Mouse (Mus musculus): ENCODE measurements around the gene Otof. TPM values are rescaled to one million over a fixed set of nuclear protein-coding genes. Genes with fewer than 3 reads are reported as not detected.

Gene Otof
- not detected in 3 replicates for total RNA-seq (2017)

DNA sequence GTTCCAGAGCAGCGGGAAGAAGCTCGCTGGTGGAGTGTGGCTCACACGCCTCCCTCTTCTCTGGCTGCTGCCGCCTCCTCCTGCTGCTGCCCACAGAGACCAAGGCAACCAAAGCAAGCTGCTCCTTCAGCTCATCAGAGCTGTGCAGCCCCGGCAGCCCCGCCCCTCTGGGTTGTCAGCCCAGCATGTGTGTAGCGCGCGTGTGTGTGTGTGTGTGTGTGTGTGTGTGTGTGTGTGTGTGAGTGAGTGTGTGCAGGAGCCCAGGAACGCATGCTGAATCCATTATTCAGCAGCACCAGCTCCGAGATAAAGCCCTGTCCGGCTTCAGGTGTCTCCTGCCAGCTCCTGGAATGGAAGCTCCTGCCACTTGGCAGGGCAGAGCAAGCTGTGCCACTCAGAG, at the start of gene Otof:
Otof (minus strand) TSS at position 112 of the 400 bp plus-strand sequence.
- ATAC-seq (replicated peaks; ENCODE audit: insufficient number of reproducible peaks, low FRiP score, low TSS enrichment, poor library complexity, severe bottlenecking): no peak

DNA sequence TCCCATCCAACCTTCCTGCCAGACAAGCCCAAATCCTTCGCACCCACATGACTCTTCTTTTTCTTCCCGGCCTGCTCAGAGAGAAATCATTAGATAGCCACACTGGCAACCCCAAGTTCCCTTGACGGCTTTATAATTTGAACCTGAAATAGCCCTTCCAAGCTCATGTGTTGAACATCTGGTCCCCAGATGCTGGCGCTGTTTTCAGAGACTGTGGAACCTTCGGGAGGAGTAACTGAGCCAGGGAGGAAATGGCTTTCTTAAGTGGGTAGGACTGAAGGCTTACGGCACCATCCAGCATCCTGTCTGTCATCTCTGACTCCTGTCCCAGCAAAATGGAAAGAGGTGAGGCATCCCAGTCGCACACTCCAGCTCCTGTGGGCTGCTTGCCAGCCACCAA, 35.6 kb upstream of the Otof start:
- no peak for ATAC-seq (replicated peaks; ENCODE audit: insufficient number of reproducible peaks, low FRiP score, low TSS enrichment, poor library complexity, severe bottlenecking)

GRCm38 (mm10) chr5:30496821-30497220, 35.1 kb upstream of the Otof start:
- no peak for ATAC-seq (replicated peaks; ENCODE audit: insufficient number of reproducible peaks, low FRiP score, low TSS enrichment, poor library complexity, severe bottlenecking)

DNA sequence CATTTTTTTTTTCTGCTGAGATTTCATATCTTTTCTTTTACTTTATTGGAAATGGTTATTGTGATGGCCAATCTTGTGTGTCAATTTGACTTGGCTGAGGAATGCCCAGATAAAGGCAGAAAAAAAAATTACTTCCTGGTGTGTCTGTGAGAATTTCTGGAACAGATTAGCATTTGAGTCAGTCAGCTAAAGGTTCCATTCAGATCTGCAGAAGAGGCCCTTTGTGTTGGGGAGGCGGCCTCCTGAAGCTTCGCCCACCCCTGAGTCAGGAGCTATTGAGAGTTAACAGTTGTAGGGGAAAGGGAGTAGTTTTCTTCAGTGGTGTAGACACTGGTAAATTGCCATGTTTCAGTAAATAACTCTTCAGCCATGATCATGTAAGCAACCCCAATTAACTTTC, 33.6 kb upstream of the Otof start:
- no peak for ATAC-seq (replicated peaks; ENCODE audit: insufficient number of reproducible peaks, low FRiP score, low TSS enrichment, poor library complexity, severe bottlenecking)

DNA sequence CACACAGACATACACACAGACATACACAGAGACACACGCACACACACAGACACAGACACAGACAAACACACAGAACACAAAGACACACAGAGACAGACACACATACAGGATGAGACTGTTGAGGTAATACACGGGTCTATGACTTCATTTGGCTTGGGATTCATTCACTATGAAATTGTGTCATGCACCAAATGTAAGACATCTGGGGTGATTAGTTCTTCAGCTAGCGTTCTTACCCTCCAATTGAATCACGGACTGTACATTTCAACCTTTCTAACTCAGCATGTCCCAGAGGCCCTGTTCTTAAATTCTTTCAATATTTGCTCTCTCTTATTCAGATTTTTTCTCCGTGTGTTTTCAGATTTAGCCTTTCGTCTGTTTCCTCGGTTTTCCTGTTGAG, 32.9 kb upstream of the Otof start:
- no peak for ATAC-seq (replicated peaks; ENCODE audit: insufficient number of reproducible peaks, low FRiP score, low TSS enrichment, poor library complexity, severe bottlenecking)

DNA sequence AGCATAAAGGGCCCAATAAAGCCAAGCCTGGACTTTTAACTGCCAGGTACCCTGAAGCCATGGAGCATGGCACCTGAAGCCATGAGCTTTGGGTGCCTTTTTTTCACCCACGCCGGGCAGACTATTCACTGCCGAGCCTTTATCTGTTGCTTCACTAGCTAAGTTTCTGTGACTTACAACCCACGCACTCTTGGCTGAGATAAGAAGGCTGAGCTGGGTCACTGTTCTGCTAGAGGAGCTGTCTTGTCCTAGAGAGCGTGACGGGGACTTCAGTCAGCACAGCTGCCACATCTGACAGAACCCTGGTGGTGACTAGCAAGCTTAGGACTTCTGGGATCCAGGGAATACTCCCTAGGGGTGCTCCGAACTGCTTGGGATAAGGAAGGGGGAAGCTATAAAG, 32.0 kb upstream of the Otof start:
- no peak for ATAC-seq (replicated peaks; ENCODE audit: insufficient number of reproducible peaks, low FRiP score, low TSS enrichment, poor library complexity, severe bottlenecking)

GRCm38 (mm10) chr5:30490845-30491244, 29.1 kb upstream of the Otof start:
- no peak for ATAC-seq (replicated peaks; ENCODE audit: insufficient number of reproducible peaks, low FRiP score, low TSS enrichment, poor library complexity, severe bottlenecking)

DNA sequence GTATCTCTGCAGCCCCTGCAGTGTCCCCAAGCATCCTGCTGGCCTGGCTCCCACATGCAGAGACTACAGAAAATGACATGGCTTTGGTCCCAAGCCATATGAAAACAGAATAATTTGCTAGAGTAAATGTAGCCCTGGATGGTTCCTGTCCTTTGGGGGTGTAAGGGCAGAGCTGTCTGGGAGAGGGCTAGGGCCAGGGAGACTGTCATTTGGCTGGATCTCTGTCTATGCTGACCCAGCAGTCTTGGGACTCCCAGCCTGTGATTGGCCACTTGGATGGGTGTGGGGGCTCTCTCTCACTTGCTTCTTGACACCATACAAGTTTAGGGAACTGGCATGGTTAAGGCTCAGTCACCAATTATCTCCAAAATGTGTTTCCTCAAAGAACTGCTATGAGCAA, 28.5 kb upstream of the Otof start:
- no peak for ATAC-seq (replicated peaks; ENCODE audit: insufficient number of reproducible peaks, low FRiP score, low TSS enrichment, poor library complexity, severe bottlenecking)

DNA sequence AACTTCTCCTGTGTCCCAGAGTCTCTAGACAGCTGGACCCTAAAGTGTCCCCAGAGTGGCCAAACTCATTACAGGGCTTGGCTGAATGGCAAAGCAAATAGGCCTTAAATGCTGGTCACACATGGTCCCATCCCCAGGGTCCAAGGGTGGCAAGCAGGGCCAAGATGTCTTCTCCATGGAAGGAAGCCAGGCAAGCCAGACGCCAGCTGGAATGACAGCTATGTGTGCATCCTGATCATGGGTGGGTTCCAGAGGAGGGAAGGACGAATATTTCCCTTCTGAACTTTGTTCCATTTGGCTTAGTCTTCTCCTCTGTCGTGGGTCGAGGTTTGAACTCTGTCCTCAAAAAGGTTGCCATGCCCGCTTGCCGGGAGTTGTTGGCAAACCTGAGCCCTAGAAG, 23.4 kb upstream of the Otof start:
- ATAC-seq (replicated peaks; ENCODE audit: insufficient number of reproducible peaks, low FRiP score, low TSS enrichment, poor library complexity, severe bottlenecking): no peak

DNA sequence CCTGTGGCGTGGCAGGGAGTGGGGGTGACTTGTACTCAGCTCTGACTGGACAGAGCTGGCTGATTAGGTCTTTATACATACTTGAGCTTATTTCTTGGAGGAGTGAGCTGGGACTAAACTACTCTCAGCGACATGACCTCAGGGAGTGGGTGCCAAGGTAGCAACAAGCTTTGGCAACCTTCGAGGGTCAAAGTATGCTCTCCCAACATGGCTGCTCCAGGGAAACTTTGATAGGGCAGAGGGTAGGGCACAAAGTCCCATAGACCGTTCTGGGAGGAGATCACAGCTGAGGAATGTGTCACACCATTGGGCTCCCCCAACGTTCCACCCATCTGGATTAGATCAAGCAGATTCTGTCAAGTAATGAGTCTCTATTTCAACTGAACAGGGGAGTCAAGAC, 22.9 kb upstream of the Otof start:
- no peak for ATAC-seq (replicated peaks; ENCODE audit: insufficient number of reproducible peaks, low FRiP score, low TSS enrichment, poor library complexity, severe bottlenecking)

- no peak for ATAC-seq (replicated peaks; ENCODE audit: insufficient number of reproducible peaks, low FRiP score, low TSS enrichment, poor library complexity, severe bottlenecking)
These were observed 21.8 kb upstream of the Otof start for GRCm38 (mm10) chr5:30483533-30483932.

GRCm38 (mm10) chr5:30482319-30482718, 20.6 kb upstream of the Otof start:
- ATAC-seq (replicated peaks; ENCODE audit: insufficient number of reproducible peaks, low FRiP score, low TSS enrichment, poor library complexity, severe bottlenecking): no peak; the same call in 1 of the 2 replicates

GRCm38 (mm10) chr5:30476534-30476933, 14.8 kb upstream of the Otof start:
- no peak for ATAC-seq (replicated peaks; ENCODE audit: insufficient number of reproducible peaks, low FRiP score, low TSS enrichment, poor library complexity, severe bottlenecking)

DNA sequence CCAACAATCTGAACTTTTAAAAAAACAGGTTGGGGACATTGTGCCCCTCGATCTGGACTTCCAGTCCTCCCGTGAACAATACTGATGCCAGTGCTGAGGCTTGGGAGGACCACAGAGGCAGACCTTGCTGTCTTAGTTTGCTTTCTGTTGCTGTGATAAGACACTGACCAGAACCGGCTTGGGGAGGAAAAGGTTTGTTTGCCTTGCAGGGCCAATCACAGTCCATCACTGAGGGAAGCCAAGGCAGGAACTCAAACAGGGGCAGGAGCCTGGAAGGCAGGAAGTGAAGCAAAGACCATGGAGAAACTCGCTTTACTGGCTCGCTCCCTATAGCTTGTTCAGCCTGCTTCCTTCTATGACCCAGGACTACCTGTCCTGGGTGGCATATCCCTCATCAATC, 10.4 kb upstream of the Otof start:
- ATAC-seq (replicated peaks; ENCODE audit: insufficient number of reproducible peaks, low FRiP score, low TSS enrichment, poor library complexity, severe bottlenecking): no peak

GRCm38 (mm10) chr5:30470454-30470853, 8.7 kb upstream of the Otof start:
- ATAC-seq (replicated peaks; ENCODE audit: insufficient number of reproducible peaks, low FRiP score, low TSS enrichment, poor library complexity, severe bottlenecking): no peak

DNA sequence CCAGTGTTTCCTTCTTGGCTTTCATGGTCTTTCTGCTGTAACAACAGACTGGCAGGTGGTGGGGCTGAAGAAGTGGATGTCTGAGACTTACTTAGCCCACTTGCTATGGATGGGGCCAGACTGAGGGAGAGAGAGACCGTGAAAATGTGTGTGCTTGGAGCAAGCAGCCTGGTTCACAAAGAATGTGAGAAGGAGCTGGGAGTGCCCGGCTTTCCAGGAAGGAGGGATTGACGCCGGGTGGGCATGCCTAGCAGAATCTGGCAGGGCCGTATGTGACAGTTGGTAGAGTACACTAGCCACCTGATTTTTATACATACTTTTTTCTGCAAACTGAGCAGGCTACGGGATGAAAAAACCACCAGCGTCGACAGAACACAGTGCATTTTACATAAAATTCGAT, 4.6 kb upstream of the Otof start:
- no peak for ATAC-seq (replicated peaks; ENCODE audit: insufficient number of reproducible peaks, low FRiP score, low TSS enrichment, poor library complexity, severe bottlenecking)

- ATAC-seq (replicated peaks; ENCODE audit: insufficient number of reproducible peaks, low FRiP score, low TSS enrichment, poor library complexity, severe bottlenecking): no peak
These were observed 4.1 kb upstream of the Otof start, which contains the start of gene 1700001C02Rik for GRCm38 (mm10) chr5:30465861-30466260. 1700001C02Rik (plus strand) TSS chr5:30466047.

- no peak for ATAC-seq (replicated peaks; ENCODE audit: insufficient number of reproducible peaks, low FRiP score, low TSS enrichment, poor library complexity, severe bottlenecking)
These were observed 1.6 kb downstream of the Otof start for GRCm38 (mm10) chr5:30460155-30460554.

DNA sequence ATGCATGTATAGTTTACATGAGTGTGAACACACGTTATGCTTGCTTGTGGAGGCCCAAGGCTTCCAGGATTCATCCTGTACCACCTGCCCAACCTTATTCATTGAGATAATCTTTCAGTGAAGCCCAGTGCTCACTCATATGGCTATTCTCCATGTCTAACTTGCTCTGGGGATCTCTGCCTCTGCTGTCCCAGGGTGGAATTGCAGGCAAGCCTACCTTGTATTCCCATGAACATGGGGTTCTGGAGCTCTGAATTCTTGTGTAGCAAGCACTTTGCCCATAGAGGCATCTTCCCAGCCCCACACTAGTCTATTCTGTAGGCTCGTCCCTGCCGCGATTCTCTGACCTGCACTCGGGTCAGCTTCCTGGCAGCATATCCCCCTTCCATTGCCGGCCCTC, 5.7 kb downstream of the Otof start:
- ATAC-seq (replicated peaks; ENCODE audit: insufficient number of reproducible peaks, low FRiP score, low TSS enrichment, poor library complexity, severe bottlenecking): no peak

- ATAC-seq (replicated peaks; ENCODE audit: insufficient number of reproducible peaks, low FRiP score, low TSS enrichment, poor library complexity, severe bottlenecking): no peak
These were observed 17.3 kb downstream of the Otof start for GRCm38 (mm10) chr5:30444327-30444895.

GRCm38 (mm10) chr5:30442196-30442595, 19.5 kb downstream of the Otof start:
- no peak for ATAC-seq (replicated peaks; ENCODE audit: insufficient number of reproducible peaks, low FRiP score, low TSS enrichment, poor library complexity, severe bottlenecking)
